Mouse (Mus musculus) gastrocnemius, postnatal 14 days (tissue): ENCODE results near the gene Ube2e3. TPM values are rescaled to one million over a fixed set of nuclear protein-coding genes. Genes with fewer than 3 reads are reported as not detected.

Experiments used
- DNase-seq: peaks from one replicate; pipeline ENCODE4 v3.0.0; 2021; ENCODE audit warnings: mixed read lengths
- intact Hi-C: fragments of 180-260 bp; cut with DNase I; formaldehyde crosslinking; loops from one replicate; pipeline ENCODE4 v1.15.1; 2025; ENCODE audit warnings: low total_unique reads
- total RNA-seq, 2 experiments: library from RNA; stranded (reverse); gene quantifications; 2 replicates each; pipeline ENCODE4 v1.2.3; 2021

Gene Ube2e3
- total RNA-seq, 2 experiments from 2014 or later = 20.1 to 20.6 TPM

DNA sequence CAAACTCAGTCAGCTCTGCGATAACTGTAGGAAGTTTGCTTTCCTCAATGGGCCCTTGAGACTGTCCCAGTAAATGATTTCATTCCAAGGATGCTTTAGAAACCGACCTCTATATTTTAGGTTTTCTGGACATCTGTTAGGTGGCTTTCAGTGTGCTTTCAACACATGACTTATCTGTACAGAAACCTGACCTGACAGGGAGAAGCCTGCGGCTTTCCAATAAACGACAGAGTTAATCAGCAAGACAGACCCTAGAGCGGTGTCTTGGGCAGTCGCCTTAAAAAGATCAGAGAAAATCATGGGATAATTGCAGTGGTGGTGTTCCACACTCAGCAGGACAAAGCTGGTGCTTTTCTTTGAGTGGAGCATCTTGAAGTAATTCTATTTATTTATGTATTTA is 97.5 kb downstream of the Ube2e3 start:
- intact Hi-C loops = loop anchor here (10.0 kb wide), 1 partner anchor 529 kb away; no protein-coding TSS in a partner anchor

DNA sequence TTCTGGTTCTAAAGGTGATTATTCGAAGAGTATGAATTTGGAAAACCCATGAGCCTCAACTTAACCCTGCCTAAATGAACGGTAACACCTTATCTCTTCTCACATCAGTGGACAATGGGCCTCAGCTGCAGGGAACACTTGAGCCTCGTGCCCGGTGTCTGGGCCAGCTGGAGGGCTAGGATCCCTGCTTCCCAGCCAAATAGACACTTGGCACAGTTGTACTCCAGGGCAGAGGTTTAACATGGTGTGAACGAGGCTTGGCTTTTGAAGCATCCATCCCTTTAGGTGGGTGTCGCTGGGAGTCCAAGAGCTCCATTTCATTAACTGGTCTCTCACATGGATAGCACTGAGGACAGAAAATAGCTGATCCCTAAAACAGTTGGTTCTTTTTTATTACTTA is 102.2 kb downstream of the Ube2e3 start:
- intact Hi-C loops = no loop called here
- no peak for DNase-seq

More for the DNA sequence above, 97.5 kb downstream of the Ube2e3 start:
- DNase-seq = no peak
